Mouse (Mus musculus) neural tube, embryonic 10.5 days (tissue): Measurements from ENCODE around the gene Lingo2.

ENCODE experiments used
- DNase-seq: peaks from one replicate; pipeline ENCODE4 v3.0.0-alpha.2; 2017; ENCODE audit warnings: low spot score; ENCODE audit errors: extremely low spot score

Lingo2 gene

GRCm38 (mm10) chr4:36560997-36561396 lies 390.6 kb downstream of the Lingo2 start:
- DNase-seq: no peak

GRCm38 (mm10) chr4:36540664-36541360 lies 410.7 kb downstream of the Lingo2 start:
- DNase-seq: no peak

GRCm38 (mm10) chr4:36533895-36534294 lies 417.7 kb downstream of the Lingo2 start:
- DNase-seq: no peak

GRCm38 (mm10) chr4:36490255-36490654 lies 461.3 kb downstream of the Lingo2 start:
- no peak for DNase-seq

GRCm38 (mm10) chr4:36435211-36435610 lies 516.3 kb downstream of the Lingo2 start:
- no peak for DNase-seq

GRCm38 (mm10) chr4:36426192-36426591 lies 525.4 kb downstream of the Lingo2 start:
- DNase-seq: no peak

GRCm38 (mm10) chr4:36407350-36407749 lies 544.2 kb downstream of the Lingo2 start:
- no peak for DNase-seq

- DNase-seq: no peak
Measured at GRCm38 (mm10) chr4:36368925-36369324, 582.6 kb downstream of the Lingo2 start.

GRCm38 (mm10) chr4:36354401-36354800 lies 597.1 kb downstream of the Lingo2 start:
- no peak for DNase-seq

GRCm38 (mm10) chr4:36331741-36332140 lies 619.8 kb downstream of the Lingo2 start:
- no peak for DNase-seq

- no peak for DNase-seq
Measured at GRCm38 (mm10) chr4:36325603-36326002, 625.9 kb downstream of the Lingo2 start.

GRCm38 (mm10) chr4:36313067-36313466 lies 638.5 kb downstream of the Lingo2 start:
- DNase-seq: no peak

GRCm38 (mm10) chr4:36311431-36311830 lies 640.1 kb downstream of the Lingo2 start:
- no peak for DNase-seq

- no peak for DNase-seq
Measured at GRCm38 (mm10) chr4:36305228-36305627, 646.3 kb downstream of the Lingo2 start.

- DNase-seq: no peak
Measured at GRCm38 (mm10) chr4:36289701-36290053, 661.9 kb downstream of the Lingo2 start.

GRCm38 (mm10) chr4:36288813-36289700 lies 662.5 kb downstream of the Lingo2 start:
- DNase-seq: peak; percentile 66

GRCm38 (mm10) chr4:36262436-36263169 lies 688.9 kb downstream of the Lingo2 start:
- no peak for DNase-seq

- DNase-seq: no peak
Measured at GRCm38 (mm10) chr4:36186231-36186922, 765.2 kb downstream of the Lingo2 start.

- no peak for DNase-seq
Measured at GRCm38 (mm10) chr4:36183643-36184042, 767.9 kb downstream of the Lingo2 start.

- no peak for DNase-seq
Measured at GRCm38 (mm10) chr4:36170099-36170498, 781.4 kb downstream of the Lingo2 start.

GRCm38 (mm10) chr4:36131341-36131740 lies 820.2 kb downstream of the Lingo2 start:
- DNase-seq: no peak
